Mouse (Mus musculus): ENCODE measurements around the gene Iba57. TPM values are rescaled to one million over a fixed set of nuclear protein-coding genes. Genes with fewer than 3 reads are reported as not detected.

Iba57 gene
- polyA plus RNA-seq, 1 experiment from 2014 or later: 1.8 TPM

- no peak overlapping the region for H3K27ac ChIP-seq (ENCODE audit: low read length)
- H3K27me3 ChIP-seq (ENCODE audit: control insufficient read depth, insufficient read depth, low read length): no peaks in the 10 kb centered on the region
- WGBS: 32% methylated on average over 3 of the region's 3 CpGs
- ATAC-seq (ENCODE audit: insufficient number of reproducible peaks, insufficient read depth, low FRiP score, low read depth): no peak
- no peak overlapping the region for H3K9ac ChIP-seq (replicated peaks; ENCODE audit: low read depth, low read length)
- no peaks in the 10 kb centered on the region for H3K36me3 ChIP-seq (ENCODE audit: control insufficient read depth, insufficient read depth, low read length)
- H3K4me1 ChIP-seq (ENCODE audit: control insufficient read depth, insufficient read depth, low read length): no peaks in the 10 kb centered on the region
- no peak overlapping the region for H3K4me2 ChIP-seq (replicated peaks; ENCODE audit: low read depth, low read length)
- no peaks in the 10 kb centered on the region for H3K9me3 ChIP-seq (ENCODE audit: control insufficient read depth, low read depth, low read length)
- no peak overlapping the region for H3K4me3 ChIP-seq (ENCODE audit: low read depth, low read length)
Measured at GRCm38 (mm10) chr11:59149302-59149701, 14.2 kb downstream of the Iba57 start.

- Histone ChIP-seq H3K36me3 (ENCODE audit: control insufficient read depth, insufficient read depth, low read length) (no peaks in the 10 kb centered on the region), H3K9ac (replicated peaks; ENCODE audit: low read depth, low read length) (no peak overlapping the region), H3K4me2 (replicated peaks; ENCODE audit: low read depth, low read length) (no peak overlapping the region), H3K4me1 (ENCODE audit: control insufficient read depth, insufficient read depth, low read length) (no peaks in the 10 kb centered on the region), H3K27me3 (ENCODE audit: control insufficient read depth, insufficient read depth, low read length) (no peaks in the 10 kb centered on the region), H3K27ac (ENCODE audit: low read length) (no peak overlapping the region), H3K4me3 (ENCODE audit: low read depth, low read length) (no peak overlapping the region), H3K9me3 (ENCODE audit: control insufficient read depth, low read depth, low read length) (no peaks in the 10 kb centered on the region)
- WGBS: 75% methylated on average over 5 of the region's 5 CpGs
- ATAC-seq (ENCODE audit: insufficient number of reproducible peaks, insufficient read depth, low FRiP score, low read depth): no peak
Measured at GRCm38 (mm10) chr11:59142962-59143361, 20.6 kb downstream of the Iba57 start.

GRCm38 (mm10) chr11:59141772-59142370, 21.7 kb downstream of the Iba57 start:
- peak overlapping the region; percentile 32 for H3K4me2 ChIP-seq (replicated peaks; ENCODE audit: low read depth, low read length)
- WGBS: 8% methylated on average over 14 of the region's 14 CpGs
- H3K9ac ChIP-seq (replicated peaks; ENCODE audit: low read depth, low read length): no peak overlapping the region
- no peaks in the 10 kb centered on the region for H3K9me3 ChIP-seq (ENCODE audit: control insufficient read depth, low read depth, low read length)
- H3K27ac ChIP-seq (ENCODE audit: low read length): no peak overlapping the region
- no peaks in the 10 kb centered on the region for H3K4me1 ChIP-seq (ENCODE audit: control insufficient read depth, insufficient read depth, low read length)
- H3K36me3 ChIP-seq (ENCODE audit: control insufficient read depth, insufficient read depth, low read length): no peaks in the 10 kb centered on the region
- no peak overlapping the region for H3K4me3 ChIP-seq (ENCODE audit: low read depth, low read length)
- peaks cover 7% of the 10 kb centered on the region; the same call in 1 of the 2 replicates for H3K27me3 ChIP-seq (ENCODE audit: control insufficient read depth, insufficient read depth, low read length)
- ATAC-seq (ENCODE audit: insufficient number of reproducible peaks, insufficient read depth, low FRiP score, low read depth): peak; percentile 38; the same call in 1 of the 2 replicates

DNA sequence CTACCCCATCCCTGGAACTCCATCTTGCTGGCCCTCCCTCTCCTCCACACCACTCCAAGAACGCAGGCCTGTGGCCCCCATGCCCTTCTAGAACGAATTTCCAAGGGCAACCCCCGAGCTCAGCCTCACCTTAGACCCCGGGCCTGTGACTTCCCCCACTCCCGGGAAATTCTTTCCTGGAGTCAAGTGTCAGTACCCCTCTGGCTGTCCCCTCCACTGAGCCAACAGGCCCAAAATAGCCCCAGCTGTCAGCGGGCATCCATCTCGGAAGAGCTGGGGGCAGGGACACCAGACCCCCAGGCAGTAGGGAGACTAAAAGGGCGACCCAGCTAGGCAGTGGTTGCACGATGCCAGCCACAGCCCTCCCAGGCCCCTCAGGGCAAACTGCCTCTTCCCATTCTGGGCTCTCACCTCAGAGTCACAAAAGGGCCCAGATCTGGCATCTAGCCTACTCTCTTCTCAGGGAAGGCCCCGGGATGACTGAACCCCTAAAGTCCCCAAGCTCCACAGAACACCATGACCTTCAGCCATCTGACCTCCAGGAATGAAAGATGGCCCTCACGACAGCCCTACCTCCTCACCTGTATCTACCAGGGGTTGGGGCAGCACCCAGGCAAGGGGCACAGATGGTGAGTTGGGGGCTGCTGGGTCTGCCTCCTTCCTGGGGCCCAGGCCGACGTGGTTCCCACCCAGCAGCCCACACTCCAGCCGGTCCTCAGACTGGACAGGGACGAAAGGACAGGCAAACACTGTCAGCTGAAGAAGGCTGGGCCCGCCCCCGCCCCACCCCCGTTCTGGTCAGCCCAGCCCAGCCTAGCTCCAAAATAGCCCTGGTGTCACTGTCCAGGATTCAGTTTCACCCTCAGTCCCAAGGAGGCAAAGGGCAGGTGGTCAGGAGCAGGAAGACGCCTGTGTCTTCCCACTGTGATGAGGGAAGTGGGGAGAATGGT, 24.7 kb downstream of the Iba57 start:
- H3K4me1 ChIP-seq (ENCODE audit: control insufficient read depth, insufficient read depth, low read length): 0 out of 2 replicates have a peak, but pooled peaks cover 6% of the 10 kb centered on the region
- H3K36me3 ChIP-seq (ENCODE audit: control insufficient read depth, insufficient read depth, low read length): no peaks in the 10 kb centered on the region
- no peak overlapping the region for H3K27ac ChIP-seq (ENCODE audit: low read length)
- no peak for ATAC-seq (ENCODE audit: insufficient number of reproducible peaks, insufficient read depth, low FRiP score, low read depth)
- H3K27me3 ChIP-seq (ENCODE audit: control insufficient read depth, insufficient read depth, low read length): peaks cover 34% of the 10 kb centered on the region
- no peak overlapping the region for H3K4me2 ChIP-seq (replicated peaks; ENCODE audit: low read depth, low read length)
- no peak overlapping the region for H3K9ac ChIP-seq (replicated peaks; ENCODE audit: low read depth, low read length)
- 60% methylated on average over 19 of the region's 19 CpGs for WGBS
- no peaks in the 10 kb centered on the region for H3K9me3 ChIP-seq (ENCODE audit: control insufficient read depth, low read depth, low read length)
- no peak overlapping the region for H3K4me3 ChIP-seq (ENCODE audit: low read depth, low read length)

- Histone ChIP-seq H3K27ac (ENCODE audit: low read length) (no peak overlapping the region), H3K4me2 (replicated peaks; ENCODE audit: low read depth, low read length) (no peak overlapping the region), H3K9ac (replicated peaks; ENCODE audit: low read depth, low read length) (no peak overlapping the region), H3K36me3 (ENCODE audit: control insufficient read depth, insufficient read depth, low read length) (no peaks in the 10 kb centered on the region), H3K4me3 (ENCODE audit: low read depth, low read length) (no peak overlapping the region), H3K27me3 (ENCODE audit: control insufficient read depth, insufficient read depth, low read length) (peaks cover 38% of the 10 kb centered on the region), H3K9me3 (ENCODE audit: control insufficient read depth, low read depth, low read length) (no peaks in the 10 kb centered on the region), H3K4me1 (ENCODE audit: control insufficient read depth, insufficient read depth, low read length) (0 out of 2 replicates have a peak, but pooled peaks cover 6% of the 10 kb centered on the region)
- 74% methylated on average over 12 of the region's 12 CpGs for WGBS
- no peak for ATAC-seq (ENCODE audit: insufficient number of reproducible peaks, insufficient read depth, low FRiP score, low read depth)
Measured at GRCm38 (mm10) chr11:59136994-59137706, 26.4 kb downstream of the Iba57 start.

DNA sequence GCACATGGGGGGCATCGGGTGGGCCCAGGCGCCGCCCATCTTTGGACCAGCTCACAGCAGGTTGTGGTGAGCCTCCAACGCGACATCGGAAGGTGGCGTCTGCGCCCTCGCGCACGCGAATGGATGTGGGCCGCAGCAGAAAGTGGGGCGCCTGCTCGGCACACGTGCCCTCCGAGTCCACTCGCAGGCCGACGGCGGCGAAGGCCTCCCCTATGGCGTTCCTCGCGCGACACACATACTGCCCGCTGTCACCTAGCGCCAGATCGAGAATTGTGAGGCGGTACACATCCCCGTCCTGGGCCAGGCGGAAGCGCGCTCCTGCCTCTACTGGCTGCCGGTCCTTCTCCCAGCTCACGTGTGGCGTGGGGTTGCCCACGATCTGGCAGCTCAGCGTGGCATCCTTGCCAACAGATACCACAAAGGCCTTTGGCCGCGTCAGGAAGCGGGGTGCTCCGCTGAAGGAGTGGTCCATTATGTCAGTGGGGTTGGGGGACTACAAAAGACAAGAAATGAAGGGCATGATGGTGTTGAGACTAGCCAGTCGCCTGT, 27.6 kb downstream of the Iba57 start, which contains the start of gene Obscn:
Gene Obscn (minus strand): TSS at position 499 of the 549 bp plus-strand sequence.
- Histone ChIP-seq H3K9ac (replicated peaks; ENCODE audit: low read depth, low read length) (no peak within 1 kb of the TSS), H3K4me3 (ENCODE audit: low read depth, low read length) (peak within 1 kb of the TSS; percentile 20), H3K36me3 (ENCODE audit: control insufficient read depth, insufficient read depth, low read length) (no peaks in the 10 kb centered on the region), H3K9me3 (ENCODE audit: control insufficient read depth, low read depth, low read length) (no peaks in the 10 kb centered on the region), H3K27ac (ENCODE audit: low read length) (no peak within 1 kb of the TSS), H3K4me2 (replicated peaks; ENCODE audit: low read depth, low read length) (peak within 1 kb of the TSS; percentile 31), H3K27me3 (ENCODE audit: control insufficient read depth, insufficient read depth, low read length) (peaks cover 38% of the 10 kb centered on the region), H3K4me1 (ENCODE audit: control insufficient read depth, insufficient read depth, low read length) (0 out of 2 replicates have a peak, but pooled peaks cover 6% of the 10 kb centered on the region)
- no peak for ATAC-seq (ENCODE audit: insufficient number of reproducible peaks, insufficient read depth, low FRiP score, low read depth)
- WGBS: 16% methylated on average over 44 of the region's 44 CpGs

DNA sequence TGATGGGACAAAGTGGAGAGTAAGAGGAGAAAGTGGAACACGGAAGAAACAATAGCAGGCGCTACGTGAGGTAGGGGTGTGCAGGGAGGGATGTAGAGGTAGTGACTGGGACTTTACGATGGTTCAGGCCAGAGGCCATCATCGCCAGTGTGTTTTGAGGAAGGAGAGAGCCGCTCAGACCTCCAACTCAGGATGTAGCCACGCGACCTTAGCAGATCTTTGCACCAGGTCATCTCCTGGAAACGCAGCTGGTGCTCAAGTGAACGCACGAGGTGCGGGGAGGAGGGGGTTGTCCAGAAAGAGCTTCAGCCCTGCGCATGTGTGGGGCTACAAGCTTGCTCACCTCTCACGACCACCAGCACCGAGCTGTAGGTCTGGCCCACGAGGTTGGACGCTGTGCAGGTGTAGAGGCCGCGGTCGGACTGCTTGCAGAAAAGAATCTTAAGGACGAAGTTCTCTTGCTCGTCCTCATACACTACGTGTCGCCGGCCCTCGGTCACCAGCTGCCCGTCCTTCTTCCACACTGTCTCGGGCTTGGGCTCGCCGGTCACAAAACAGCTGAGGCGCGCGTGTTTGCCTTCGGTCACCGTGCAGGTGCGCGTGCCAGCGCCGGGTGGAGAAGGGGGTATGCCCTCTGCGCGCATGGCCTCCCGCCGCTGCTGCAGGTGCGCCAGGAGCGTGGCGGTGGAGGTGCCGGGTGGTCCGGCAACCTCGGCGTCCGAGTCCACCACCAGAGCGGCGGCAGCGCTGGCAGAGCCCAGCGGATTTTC, 28.3 kb downstream of the Iba57 start:
- Histone ChIP-seq H3K4me2 (replicated peaks; ENCODE audit: low read depth, low read length) (peak overlapping the region; percentile 31), H3K9me3 (ENCODE audit: control insufficient read depth, low read depth, low read length) (no peaks in the 10 kb centered on the region), H3K27ac (ENCODE audit: low read length) (no peak overlapping the region), H3K4me3 (ENCODE audit: low read depth, low read length) (peak overlapping the region; percentile 20), H3K4me1 (ENCODE audit: control insufficient read depth, insufficient read depth, low read length) (0 out of 2 replicates have a peak, but pooled peaks cover 6% of the 10 kb centered on the region), H3K36me3 (ENCODE audit: control insufficient read depth, insufficient read depth, low read length) (no peaks in the 10 kb centered on the region), H3K27me3 (ENCODE audit: control insufficient read depth, insufficient read depth, low read length) (peaks cover 38% of the 10 kb centered on the region), H3K9ac (replicated peaks; ENCODE audit: low read depth, low read length) (no peak overlapping the region)
- 5% methylated on average over 55 of the region's 55 CpGs for WGBS
- no peak for ATAC-seq (ENCODE audit: insufficient number of reproducible peaks, insufficient read depth, low FRiP score, low read depth)
